9 mouse cellular contexts compared by ENCODE assay signal in genomic region chr5:131537155-131537830, GRCm38 (mm10).
DNase-seq lines count a peak whose midpoint lies in the region; ATAC-seq lines count a peak whose summit lies in the region.
"Had no signal": no experiment of that assay in that cellular context is flagged by ENCODE, and none has a peak within 500 bp of the region (broad histone marks: within the 10 kb centered on the region; RNA-seq: fewer than 3 reads in every experiment).

No protein-coding gene starts in this region.

- no peaks in the 10 kb centered on the region for H3K9me3 ChIP-seq in heart, embryonic 13.5 days
- no peaks in the 10 kb centered on the region for H3K9me3 ChIP-seq in kidney, embryonic 16.5 days (ENCODE audit: low read length)
- H3K9me3 ChIP-seq in lung, embryonic 16.5 days (ENCODE audit: control insufficient read depth, low read length), result no peaks in the 10 kb centered on the region

- peak; percentile 31 for DNase-seq in thymus, postnatal 4 days
- no peak for DNase-seq in thymus, postnatal 14 days
- peak; percentile 24 for DNase-seq in fibroblast of lung, adult 2 months (ENCODE audit: low read depth)
- peak; percentile 80 for DNase-seq in ovary, postnatal 36 days (ENCODE audit: low spot score)

- H3K27me3 ChIP-seq in heart, embryonic 13.5 days (replicated peaks), result no peaks in the 10 kb centered on the region; the same call in 1 of the 2 replicates
- H3K27me3 ChIP-seq in kidney, embryonic 16.5 days (ENCODE audit: insufficient read depth, low read length), result peaks cover 2% of the 10 kb centered on the region; the same call in 1 of the 2 replicates
- peaks cover 12% of the 10 kb centered on the region for H3K27me3 ChIP-seq in lung, embryonic 16.5 days (ENCODE audit: control insufficient read depth, insufficient read depth, low read depth, low read length)

- peak overlapping the region; percentile 87 for H3K4me2 ChIP-seq in heart, embryonic 13.5 days
- peak overlapping the region; percentile 78 for H3K4me2 ChIP-seq in kidney, embryonic 16.5 days (replicated peaks; ENCODE audit: low read depth, low read length)
- peak overlapping the region; percentile 93 for H3K4me2 ChIP-seq in lung, embryonic 16.5 days (ENCODE audit: low read depth, low read length)

- ATAC-seq in heart, embryonic 13.5 days (ENCODE audit: extremely low read depth, insufficient number of reproducible peaks, low FRiP score, low TSS enrichment), result peak; percentile 11; the same call in 1 of the 2 replicates
- peak; percentile 77 for ATAC-seq in kidney, embryonic 16.5 days (ENCODE audit: low FRiP score, low TSS enrichment)
- ATAC-seq in lung, embryonic 16.5 days (ENCODE audit: low read depth), result peak; percentile 65
- ATAC-seq in monocyte, adult 5-6 weeks (replicated peaks; ENCODE audit: insufficient number of reproducible peaks, low FRiP score, low TSS enrichment, poor library complexity, severe bottlenecking), result no peak

- WGBS in heart, embryonic 13.5 days, result under 1% methylated on average over 38 of the region's 44 CpGs
- WGBS in kidney, embryonic 16.5 days, result 0% methylated on average over 44 of the region's 44 CpGs
- 0% methylated on average over 35 of the region's 44 CpGs for WGBS in lung, embryonic 16.5 days

- peak overlapping the region; percentile 93 for H3K27ac ChIP-seq in heart, embryonic 13.5 days (replicated peaks)
- peak overlapping the region; percentile 81 for H3K27ac ChIP-seq in kidney, embryonic 16.5 days (ENCODE audit: low read length)
- H3K27ac ChIP-seq in lung, embryonic 16.5 days (ENCODE audit: low read length), result peak overlapping the region; percentile 82
- H3K27ac ChIP-seq: macrophage had no signal

- peak overlapping the region; percentile 91 for H3K9ac ChIP-seq in heart, embryonic 13.5 days
- H3K9ac ChIP-seq in kidney, embryonic 16.5 days (replicated peaks; ENCODE audit: low read length), result peak overlapping the region; percentile 94
- H3K9ac ChIP-seq in lung, embryonic 16.5 days (ENCODE audit: low read length), result peak overlapping the region; percentile 74

- peak overlapping the region; percentile 74 for H3K4me3 ChIP-seq in heart, embryonic 13.5 days
- H3K4me3 ChIP-seq in kidney, embryonic 16.5 days (ENCODE audit: low read length), result peak overlapping the region; percentile 84
- peak overlapping the region; percentile 59 for H3K4me3 ChIP-seq in lung, embryonic 16.5 days (ENCODE audit: low read length)

- H3K36me3 ChIP-seq in heart, embryonic 13.5 days, result peaks cover 11% of the 10 kb centered on the region
- H3K36me3 ChIP-seq in kidney, embryonic 16.5 days (ENCODE audit: insufficient read depth, low read length), result peaks cover 3% of the 10 kb centered on the region; the same call in 1 of the 2 replicates
- no peaks in the 10 kb centered on the region for H3K36me3 ChIP-seq in lung, embryonic 16.5 days (ENCODE audit: control insufficient read depth, insufficient read depth, low read length)

- H3K4me1 ChIP-seq in heart, embryonic 13.5 days, result peaks cover 34% of the 10 kb centered on the region
- H3K4me1 ChIP-seq in kidney, embryonic 16.5 days (ENCODE audit: insufficient read depth, low read length), result peaks cover 20% of the 10 kb centered on the region
- peaks cover 12% of the 10 kb centered on the region for H3K4me1 ChIP-seq in lung, embryonic 16.5 days (replicated peaks; ENCODE audit: control insufficient read depth, insufficient read depth, low read length)
